Mouse (Mus musculus) myocyte (in vitro differentiated cells): ENCODE measurements at regions not wholly inside any gene's neighbourhood (a gene's known extent, or its start where the extent isn't known, plus 50 kb on each side); places are given as distances from the start of the nearest gene placed in this dataset.

Source experiments
- MAX ChIP-seq: IDR thresholded peaks from one replicate; pipeline ENCODE4 v1.6.1; 2011; ENCODE audit warnings: low read depth, mild to moderate bottlenecking, control low read depth
- POLR2A ChIP-seq: IDR thresholded peaks from one replicate; pipeline ENCODE4 v1.6.1; 2011; ENCODE audit warnings: low read depth, mild to moderate bottlenecking, control low read depth, moderate library complexity; ENCODE audit not compliant: insufficient read length
- POLR2AphosphoS2 ChIP-seq: IDR thresholded peaks from one replicate; pipeline ENCODE4 v1.6.1; 2011; ENCODE audit warnings: low read depth, control low read depth; ENCODE audit not compliant: insufficient read length

- no peak for TF ChIP-seq POLR2A
- TF ChIP-seq POLR2AphosphoS2: no peak
- TF ChIP-seq MAX: no peak
Measured at GRCm38 (mm10) chr3:128921428-128921827, 278.2 kb upstream of the Pitx2 start.
